Mouse (Mus musculus) neural tube, embryonic 13.5 days (tissue): ENCODE data around the gene Zfp784. TPM values are rescaled to one million over a fixed set of nuclear protein-coding genes. Genes with fewer than 3 reads are reported as not detected.
A peak's percentile ranks its signal among the peaks of the same experiment; 100 is the strongest.

Source experiments
- ATAC-seq: fragments of 200-750 bp; cut with Nextera tagmentation; 2 replicates; pipeline ENCODE4 v1.8.0; 2017; ENCODE audit warnings: low read depth, mild to moderate bottlenecking, moderate TSS enrichment, moderate library complexity
- H3K27ac ChIP-seq: fragments of 300-500 bp; sonication (generic); replicated peaks from 2 replicates; pipeline ENCODE4 v1.5.1; 2015; ENCODE audit warnings: moderate library complexity, mild to moderate bottlenecking, inconsistent platforms
- H3K27me3 ChIP-seq: fragments of 300-500 bp; sonication (generic); 2 replicates; pipeline ENCODE4 v1.6.1; 2015; ENCODE audit warnings: mild to moderate bottlenecking, inconsistent platforms
- H3K36me3 ChIP-seq: fragments of 300-500 bp; sonication (generic); 2 replicates; pipeline ENCODE4 v1.6.1; 2015; ENCODE audit warnings: mild to moderate bottlenecking, inconsistent platforms
- H3K4me1 ChIP-seq: fragments of 300-500 bp; sonication (generic); replicated peaks from 2 replicates; pipeline ENCODE4 v1.6.1; 2015; ENCODE audit warnings: inconsistent platforms
- H3K4me2 ChIP-seq: fragments of 300-500 bp; sonication (generic); 2 replicates; pipeline ENCODE4 v1.6.1; 2015; ENCODE audit warnings: inconsistent platforms, mild to moderate bottlenecking, moderate library complexity
- H3K4me3 ChIP-seq: fragments of 300-500 bp; sonication (generic); 2 replicates; pipeline ENCODE4 v1.5.1; 2015; ENCODE audit warnings: mild to moderate bottlenecking, inconsistent platforms
- H3K9ac ChIP-seq: fragments of 300-500 bp; sonication (generic); 2 replicates; pipeline ENCODE4 v1.6.1; 2015; ENCODE audit warnings: moderate library complexity, mild to moderate bottlenecking, inconsistent platforms
- H3K9me3 ChIP-seq: fragments of 300-500 bp; sonication (generic); 2 replicates; pipeline ENCODE4 v1.6.1; 2016; ENCODE audit warnings: inconsistent platforms
- WGBS: fragments of 180-500 bp; shearing (Covaris S2); methylation state at CpG from one replicate; pipeline ENCODE4 v1.1.7; 2015; 5-methylcytosine and 5-hydroxymethylcytosine counted together
- polyA plus RNA-seq: library from polyadenylated mRNA; unstranded; fragments of >200 nt; fragmentation: Nextera tagmentation; extraction: Ambion mirVana; gene quantifications from 2 replicates; pipeline ENCODE4 v1.2.1, GENCODE M21; 2015

Zfp784 gene
- polyA plus RNA-seq, 1 experiment from 2014 or later = 9.1 TPM

DNA sequence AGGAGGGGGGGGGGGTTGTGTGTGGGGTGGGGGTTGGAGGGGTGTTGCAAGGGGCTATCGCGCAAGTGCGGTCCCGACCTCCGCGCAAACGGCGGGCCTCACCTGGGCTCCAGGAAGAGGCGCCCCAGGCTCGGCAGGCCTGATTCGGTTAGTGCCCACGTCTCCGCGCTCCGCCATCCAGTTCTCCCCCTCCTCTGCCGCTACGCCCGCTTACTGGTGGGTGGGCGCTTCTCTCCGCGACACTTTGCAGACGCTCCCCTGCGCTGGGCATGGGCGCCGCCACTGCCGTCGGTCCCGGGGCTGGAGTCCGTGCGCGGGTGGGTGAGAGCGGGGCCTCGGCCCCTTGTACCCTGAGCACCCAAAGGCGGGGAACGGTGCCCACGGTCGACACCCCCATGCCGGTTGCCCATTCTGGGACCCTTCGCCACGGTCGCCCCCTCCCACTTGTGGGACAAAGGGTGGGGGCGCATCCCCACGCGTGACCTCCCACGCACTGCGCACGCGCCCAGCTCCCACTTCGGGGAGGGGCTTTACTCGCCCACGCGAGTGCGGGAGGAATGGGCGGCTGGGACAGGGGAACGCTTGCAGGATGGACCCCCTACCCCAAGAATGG, 18.5 kb upstream of the Zfp784 start:
- peak; percentile 1; the same call in 1 of the 2 replicates for ATAC-seq
- WGBS = 2% methylated on average over 55 of the region's 55 CpGs
- Histone ChIP-seq H3K9me3 (no peaks in the 10 kb centered on the region), H3K27ac (peak overlapping the region; percentile 65), H3K4me3 (peak overlapping the region; percentile 56), H3K27me3 (peaks cover 63% of the 10 kb centered on the region), H3K4me1 (peaks cover 83% of the 10 kb centered on the region), H3K36me3 (no peaks in the 10 kb centered on the region), H3K9ac (peak overlapping the region; percentile 84), H3K4me2 (peak overlapping the region; percentile 55)

- WGBS = 7% methylated on average over 32 of the region's 32 CpGs
- H3K9me3 ChIP-seq = no peaks in the 10 kb centered on the region
- peaks cover 3% of the 10 kb centered on the region; the same call in 1 of the 2 replicates for H3K36me3 ChIP-seq
- peaks cover 61% of the 10 kb centered on the region for H3K27me3 ChIP-seq
- no peak for ATAC-seq
- H3K9ac ChIP-seq = peak overlapping the region; percentile 86
- no peak overlapping the region for H3K27ac ChIP-seq
- H3K4me1 ChIP-seq = peaks cover 70% of the 10 kb centered on the region
- peak overlapping the region; percentile 85 for H3K4me2 ChIP-seq
- peak overlapping the region; percentile 63 for H3K4me3 ChIP-seq
Measured at GRCm38 (mm10) chr7:5053456-5054179, 15.4 kb upstream of the Zfp784 start.

- 0 out of 2 replicates have a peak overlapping the region, but pooled peaks have one; percentile 23 for H3K27ac ChIP-seq
- 2% methylated on average over 45 of the region's 45 CpGs for WGBS
- no peak for ATAC-seq
- no peaks in the 10 kb centered on the region for H3K9me3 ChIP-seq
- H3K27me3 ChIP-seq = peaks cover 54% of the 10 kb centered on the region
- H3K9ac ChIP-seq = peak overlapping the region; percentile 86
- peak overlapping the region; percentile 85 for H3K4me2 ChIP-seq
- peaks cover 63% of the 10 kb centered on the region for H3K4me1 ChIP-seq
- H3K36me3 ChIP-seq = peaks cover 4% of the 10 kb centered on the region; the same call in 1 of the 2 replicates
- H3K4me3 ChIP-seq = peak overlapping the region; percentile 63
Measured at GRCm38 (mm10) chr7:5052931-5053343, 14.7 kb upstream of the Zfp784 start.

DNA sequence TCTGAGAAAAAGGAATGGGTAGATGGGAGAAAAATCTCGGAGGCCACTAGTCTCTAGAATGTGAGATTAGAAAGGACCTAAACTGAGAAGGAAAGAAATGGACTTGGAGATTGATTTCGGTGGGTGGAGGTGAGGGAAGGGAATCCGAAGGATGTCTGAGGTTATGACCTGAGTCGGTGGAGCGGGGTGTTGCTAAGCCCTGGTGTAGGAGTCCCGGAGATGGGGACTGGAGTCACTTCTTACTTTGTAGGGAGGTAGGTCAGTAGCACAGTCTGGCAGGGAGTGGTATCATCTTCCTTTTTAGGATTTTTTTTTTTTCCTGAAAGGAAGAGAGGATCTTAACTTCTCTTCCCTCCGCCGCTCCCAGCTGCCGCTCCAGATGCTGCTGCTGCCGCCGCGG, 14.2 kb upstream of the Zfp784 start:
- 4% methylated on average over 11 of the region's 12 CpGs for WGBS
- peak overlapping the region; percentile 86 for H3K9ac ChIP-seq
- peaks cover 49% of the 10 kb centered on the region for H3K27me3 ChIP-seq
- H3K36me3 ChIP-seq = peaks cover 4% of the 10 kb centered on the region; the same call in 1 of the 2 replicates
- H3K4me2 ChIP-seq = peak overlapping the region; percentile 85
- H3K4me1 ChIP-seq = peaks cover 58% of the 10 kb centered on the region
- peak overlapping the region; percentile 63 for H3K4me3 ChIP-seq
- no peak for ATAC-seq
- H3K9me3 ChIP-seq = no peaks in the 10 kb centered on the region
- 0 out of 2 replicates have a peak overlapping the region, but pooled peaks have one; percentile 23 for H3K27ac ChIP-seq

DNA sequence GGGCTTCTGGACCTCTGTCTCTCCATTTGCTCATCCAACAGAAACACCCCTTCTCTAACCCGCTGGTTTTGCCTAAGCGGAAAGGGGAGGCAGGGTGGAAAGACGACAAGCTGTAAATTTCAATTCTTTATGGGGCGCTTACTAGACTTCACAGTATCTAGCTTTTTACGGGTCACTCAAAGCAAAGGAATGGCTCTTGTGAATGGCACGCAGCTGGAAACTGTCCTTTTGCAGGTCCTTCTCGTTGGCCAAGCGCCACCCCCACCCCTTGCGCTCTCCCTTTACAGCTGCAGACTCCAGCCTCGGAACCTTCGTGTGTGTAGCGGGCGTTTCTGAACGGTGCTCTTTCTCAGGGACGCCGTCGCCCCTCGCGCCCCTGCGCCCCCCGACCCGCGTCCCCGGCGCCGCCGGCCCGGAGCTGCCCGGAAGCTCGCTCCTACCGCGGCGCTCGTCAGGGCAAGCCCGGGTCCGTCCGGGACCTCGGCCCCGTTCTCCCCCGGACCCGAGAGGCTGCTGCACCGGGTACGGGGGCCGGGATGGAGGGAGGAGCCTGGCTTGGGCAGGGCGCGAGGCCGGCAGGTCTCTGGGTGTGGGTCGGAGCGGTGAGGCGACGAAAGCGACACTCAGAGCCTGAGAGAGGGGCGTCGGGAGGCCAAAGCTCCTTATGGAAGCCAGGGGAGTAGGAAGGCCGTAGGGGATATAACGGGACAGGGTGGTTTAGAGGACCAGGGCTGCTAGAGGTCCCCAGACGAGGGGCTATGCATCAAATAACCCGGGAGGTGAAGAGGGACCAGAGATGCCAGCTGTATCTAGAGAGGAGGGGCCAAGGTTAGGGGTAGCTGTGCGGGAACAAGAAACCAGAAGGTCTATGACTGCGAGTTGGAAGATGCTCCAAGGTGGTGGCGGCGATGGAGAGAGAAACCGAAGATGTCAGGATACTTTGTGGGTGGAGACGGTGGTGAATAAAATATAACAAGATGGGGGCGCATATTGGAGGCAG, 13.2 kb upstream of the Zfp784 start, which contains the start of gene Zfp580:
Gene Zfp580, plus strand, starts transcription at position 346 of the 1,000 bp plus-strand sequence.
- Histone ChIP-seq H3K27me3 (peaks cover 41% of the 10 kb centered on the region), H3K36me3 (peaks cover 4% of the 10 kb centered on the region; the same call in 1 of the 2 replicates), H3K4me3 (peak within 1 kb of the TSS; percentile 63), H3K4me1 (peaks cover 49% of the 10 kb centered on the region), H3K27ac (peak within 1 kb of the TSS; percentile 91), H3K4me2 (peak within 1 kb of the TSS; percentile 85), H3K9me3 (no peaks in the 10 kb centered on the region), H3K9ac (peak within 1 kb of the TSS; percentile 86)
- peak; percentile 79 for ATAC-seq
- under 1% methylated on average over 65 of the region's 65 CpGs for WGBS

DNA sequence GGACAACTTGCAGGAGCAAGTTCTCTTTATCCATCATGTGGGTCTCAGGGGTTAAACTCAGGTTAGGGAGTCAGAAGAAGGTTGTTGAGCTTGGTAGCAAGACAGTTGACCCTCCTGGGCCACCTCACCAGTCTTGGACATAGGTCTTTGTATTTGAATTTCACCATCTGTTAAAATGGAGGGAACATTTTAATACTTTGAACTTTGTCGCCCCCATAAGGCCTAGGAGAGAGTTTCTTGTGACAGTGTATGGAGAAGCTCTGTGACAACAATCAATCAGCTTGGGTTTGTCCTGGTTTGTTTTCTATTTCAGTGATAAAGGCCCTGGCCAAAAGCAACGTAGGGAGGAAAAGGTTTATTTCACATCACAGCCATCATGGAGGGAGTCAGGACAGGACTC, 9.1 kb upstream of the Zfp784 start:
- no peaks in the 10 kb centered on the region for H3K27me3 ChIP-seq
- no peak for ATAC-seq
- peaks cover 4% of the 10 kb centered on the region; the same call in 1 of the 2 replicates for H3K36me3 ChIP-seq
- H3K9me3 ChIP-seq = no peaks in the 10 kb centered on the region
- peaks cover 14% of the 10 kb centered on the region for H3K4me1 ChIP-seq
- no peak overlapping the region for H3K4me2 ChIP-seq
- H3K4me3 ChIP-seq = no peak overlapping the region
- H3K27ac ChIP-seq = no peak overlapping the region
- 44% methylated on average over 2 of the region's 2 CpGs for WGBS
- H3K9ac ChIP-seq = no peak overlapping the region

GRCm38 (mm10) chr7:5046112-5046511, 7.9 kb upstream of the Zfp784 start:
- Histone ChIP-seq H3K27ac (no peak overlapping the region), H3K9ac (0 out of 2 replicates have a peak overlapping the region, but pooled peaks have one; percentile 8), H3K9me3 (no peaks in the 10 kb centered on the region), H3K4me3 (no peak overlapping the region), H3K27me3 (no peaks in the 10 kb centered on the region), H3K4me1 (peaks cover 8% of the 10 kb centered on the region), H3K4me2 (no peak overlapping the region), H3K36me3 (peaks cover 9% of the 10 kb centered on the region; the same call in 1 of the 2 replicates)
- ATAC-seq = no peak
- WGBS = 75% methylated on average over 2 of the region's 2 CpGs

GRCm38 (mm10) chr7:5044981-5045380, 6.7 kb upstream of the Zfp784 start:
- H3K9ac ChIP-seq = no peak overlapping the region
- 85% methylated on average over 2 of the region's 2 CpGs for WGBS
- no peak for ATAC-seq
- H3K27me3 ChIP-seq = no peaks in the 10 kb centered on the region
- H3K36me3 ChIP-seq = peaks cover 10% of the 10 kb centered on the region; the same call in 1 of the 2 replicates
- peaks cover under 1% of the 10 kb centered on the region; the same call in 1 of the 2 replicates for H3K4me1 ChIP-seq
- H3K27ac ChIP-seq = no peak overlapping the region
- H3K4me3 ChIP-seq = no peak overlapping the region
- no peak overlapping the region for H3K4me2 ChIP-seq
- H3K9me3 ChIP-seq = no peaks in the 10 kb centered on the region

GRCm38 (mm10) chr7:5038940-5039339, 694 bp upstream of the Zfp784 start:
- Histone ChIP-seq H3K36me3 (peaks cover 32% of the 10 kb centered on the region), H3K9me3 (0 out of 2 replicates have a peak, but pooled peaks cover 3% of the 10 kb centered on the region), H3K4me3 (peak overlapping the region; percentile 63), H3K27ac (peak overlapping the region; percentile 97; the same call in 1 of the 2 replicates), H3K4me2 (peak overlapping the region; percentile 59), H3K4me1 (peaks cover 22% of the 10 kb centered on the region), H3K9ac (peak overlapping the region; percentile 83), H3K27me3 (no peaks in the 10 kb centered on the region)
- ATAC-seq = no peak
- 39% methylated on average over 5 of the region's 5 CpGs for WGBS

DNA sequence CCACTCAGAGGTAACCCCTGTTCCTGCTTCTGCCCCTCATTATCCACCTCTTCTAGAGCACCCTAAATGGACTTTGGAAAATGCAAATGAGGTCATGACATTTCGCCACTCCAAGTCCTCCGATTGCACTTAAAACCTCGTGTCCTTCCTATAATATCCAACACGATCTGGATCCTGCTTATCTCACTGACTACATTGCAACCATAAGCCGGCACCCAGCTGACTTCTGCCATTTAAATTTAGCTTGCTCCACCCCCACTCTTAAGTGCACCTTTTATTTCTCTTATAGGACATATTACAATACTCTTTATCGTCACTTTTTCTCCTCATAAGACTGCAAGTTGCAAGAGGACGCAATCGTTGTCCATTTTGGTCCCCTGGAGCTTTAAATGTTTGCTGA, 779 bp downstream of the Zfp784 start:
- no peak for ATAC-seq
- Histone ChIP-seq H3K27ac (peak overlapping the region; percentile 97), H3K27me3 (no peaks in the 10 kb centered on the region), H3K4me3 (peak overlapping the region; percentile 63), H3K9ac (peak overlapping the region; percentile 83), H3K9me3 (0 out of 2 replicates have a peak, but pooled peaks cover 3% of the 10 kb centered on the region), H3K4me1 (peaks cover 22% of the 10 kb centered on the region), H3K4me2 (peak overlapping the region; percentile 59), H3K36me3 (peaks cover 46% of the 10 kb centered on the region)
- WGBS = 88% methylated on average over 8 of the region's 8 CpGs

GRCm38 (mm10) chr7:5037026-5037425, 1.2 kb downstream of the Zfp784 start:
- Histone ChIP-seq H3K27me3 (no peaks in the 10 kb centered on the region), H3K4me2 (peak overlapping the region; percentile 59; the same call in 1 of the 2 replicates), H3K4me3 (no peak overlapping the region; the same call in 1 of the 2 replicates), H3K36me3 (peaks cover 51% of the 10 kb centered on the region), H3K4me1 (peaks cover 22% of the 10 kb centered on the region), H3K27ac (0 out of 2 replicates have a peak overlapping the region, but pooled peaks have one; percentile 97), H3K9me3 (0 out of 2 replicates have a peak, but pooled peaks cover 3% of the 10 kb centered on the region), H3K9ac (no peak overlapping the region)
- no peak for ATAC-seq
- 95% methylated on average over 7 of the region's 7 CpGs for WGBS
